Mouse (Mus musculus) urinary bladder, postnatal 36 days (tissue): ENCODE results near the gene Pign.

Experiments used
- DNase-seq, 2 experiments: peaks; one replicate each; pipeline ENCODE4 v3.0.0; 2022; ENCODE audit warnings: low spot score in 2 of 2, mixed read lengths in 1 of 2

Pign gene

DNA sequence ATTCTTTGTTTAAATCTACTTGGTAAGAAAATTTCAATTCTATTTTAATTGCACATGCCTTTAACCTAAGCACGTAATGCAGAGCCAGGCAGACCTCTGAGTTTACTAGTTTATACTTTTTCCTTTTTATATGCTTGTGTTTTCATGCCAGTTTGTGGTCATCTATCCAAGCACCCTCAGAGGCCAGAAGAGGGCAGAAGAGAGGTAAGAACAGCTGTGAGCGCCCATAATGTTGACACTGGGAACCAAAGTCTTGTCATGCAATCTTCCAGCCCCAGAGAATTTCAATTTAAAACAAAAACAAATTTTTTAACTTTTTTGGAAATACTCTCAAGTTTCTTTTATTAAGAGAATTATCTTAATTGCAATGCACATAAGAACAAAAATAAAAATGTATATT is 99.7 kb downstream of the Pign start:
- no peak for DNase-seq

DNA sequence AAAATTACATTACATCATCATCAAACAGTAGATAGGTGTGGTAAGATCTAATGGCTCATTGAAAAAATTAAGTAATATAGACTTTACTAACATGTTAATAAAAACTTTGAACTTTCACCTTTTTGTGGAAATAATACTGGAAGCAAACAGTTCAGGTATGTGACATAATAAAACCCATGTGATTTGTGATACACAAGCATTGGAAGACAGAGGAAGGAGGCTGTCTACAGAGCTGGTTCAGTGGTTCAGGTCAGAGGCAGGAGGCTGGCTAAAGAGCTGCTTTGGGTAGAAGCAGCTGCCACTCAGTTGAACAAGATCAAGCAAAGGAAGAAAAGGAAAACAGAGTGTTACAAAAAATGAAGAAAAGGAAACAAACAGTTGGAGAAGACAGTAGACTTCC is 107.4 kb downstream of the Pign start:
- no peak for DNase-seq

DNA sequence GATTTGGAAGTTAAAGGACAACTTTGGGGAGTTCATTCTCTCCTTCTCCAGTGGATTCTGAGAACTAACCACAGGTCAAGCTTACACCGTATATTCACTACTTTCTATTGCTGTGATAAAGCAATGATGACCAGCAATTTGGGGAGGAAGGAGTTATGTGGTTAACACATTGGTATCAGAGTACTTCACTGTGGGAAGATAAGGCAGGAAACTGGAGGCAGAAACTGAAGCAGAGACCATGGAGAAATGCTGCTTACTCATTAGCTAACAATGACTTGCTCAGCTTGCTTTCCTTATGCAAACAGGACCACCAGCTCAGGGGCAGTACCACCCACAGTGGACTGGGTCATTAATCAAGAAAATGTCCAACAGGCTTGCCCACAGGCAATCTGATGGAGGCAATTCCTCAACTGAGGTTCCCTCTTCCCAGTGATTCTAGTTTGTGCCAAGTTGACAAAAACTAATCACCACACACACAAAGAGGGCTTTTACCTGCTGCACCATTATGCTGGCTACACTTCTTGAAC is 108.2 kb downstream of the Pign start:
- DNase-seq = no peak

DNA sequence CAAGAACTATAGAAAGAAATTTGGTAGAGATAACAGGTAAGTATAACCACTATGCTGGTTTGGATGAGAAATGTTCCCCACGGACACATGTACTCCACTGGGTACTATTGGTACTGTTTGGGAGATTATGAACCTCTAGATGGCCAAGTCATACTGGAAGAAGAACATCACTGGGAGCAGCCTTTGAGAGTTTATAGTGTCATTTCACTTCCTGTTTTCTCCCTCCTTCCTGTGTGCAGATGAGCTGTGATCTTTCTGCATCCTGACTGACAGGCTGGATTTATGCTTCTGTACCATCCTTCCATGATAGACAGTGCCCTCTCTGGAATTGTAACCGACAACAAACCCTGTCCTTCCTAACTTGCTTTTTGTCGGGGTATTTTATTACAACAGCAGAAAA is 110.3 kb downstream of the Pign start:
- DNase-seq = no peak

DNA sequence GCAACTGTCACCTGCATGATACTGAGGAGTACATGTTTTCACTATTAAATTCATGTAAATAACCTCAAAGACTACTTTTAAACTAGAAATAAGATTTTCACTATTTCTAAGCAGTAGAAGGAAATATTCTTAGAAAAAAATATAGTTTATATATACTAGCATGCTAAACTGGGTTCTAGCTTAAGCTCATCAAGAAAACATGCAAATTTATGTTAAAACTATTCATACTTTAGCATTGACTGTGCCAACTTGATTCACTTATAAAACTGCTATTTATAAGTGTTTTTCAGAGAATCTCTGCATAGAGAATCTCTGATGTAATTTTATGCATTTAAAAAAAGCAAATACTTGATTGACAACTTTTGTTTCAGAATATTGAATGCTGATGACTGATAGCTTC is 113.3 kb downstream of the Pign start:
- DNase-seq = no peak

DNA sequence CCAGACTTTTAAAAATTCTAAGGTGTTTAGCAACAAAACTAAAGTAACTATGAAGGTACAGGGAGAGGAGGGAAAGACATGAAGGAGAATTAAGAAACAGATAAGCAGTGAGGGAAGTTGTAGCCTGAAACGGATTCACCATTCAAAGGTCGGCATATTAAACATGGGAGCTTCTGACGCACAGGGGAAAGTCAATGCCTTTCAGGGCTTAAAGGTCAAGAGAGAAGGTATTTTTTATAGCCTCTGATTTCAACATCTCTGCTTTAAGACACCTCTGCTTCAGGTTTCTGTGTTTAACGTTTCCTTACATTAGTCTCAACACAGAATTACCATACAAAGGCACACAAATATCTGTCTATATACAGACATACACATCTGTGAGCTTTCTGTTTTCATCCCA is 113.8 kb downstream of the Pign start:
- DNase-seq = no peak

DNA sequence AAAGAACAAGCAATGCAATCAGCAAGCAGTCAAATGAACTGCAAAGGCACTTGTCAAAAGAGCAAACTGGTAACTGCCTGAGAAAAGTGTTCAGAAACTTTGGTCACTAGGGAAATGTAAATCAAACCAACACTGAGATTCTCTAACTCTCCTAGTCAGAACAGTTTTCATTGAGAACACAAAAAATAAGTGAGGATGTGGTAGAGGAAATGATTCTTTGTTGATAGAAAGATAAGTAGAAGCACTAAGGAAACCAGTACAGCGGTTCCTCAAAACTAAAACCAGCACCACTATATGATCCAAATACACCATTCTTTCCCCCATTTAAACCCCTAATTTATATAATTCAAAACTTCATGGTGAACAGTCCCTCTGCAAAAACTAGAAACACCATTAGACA is 120.4 kb downstream of the Pign start:
- DNase-seq = no peak

DNA sequence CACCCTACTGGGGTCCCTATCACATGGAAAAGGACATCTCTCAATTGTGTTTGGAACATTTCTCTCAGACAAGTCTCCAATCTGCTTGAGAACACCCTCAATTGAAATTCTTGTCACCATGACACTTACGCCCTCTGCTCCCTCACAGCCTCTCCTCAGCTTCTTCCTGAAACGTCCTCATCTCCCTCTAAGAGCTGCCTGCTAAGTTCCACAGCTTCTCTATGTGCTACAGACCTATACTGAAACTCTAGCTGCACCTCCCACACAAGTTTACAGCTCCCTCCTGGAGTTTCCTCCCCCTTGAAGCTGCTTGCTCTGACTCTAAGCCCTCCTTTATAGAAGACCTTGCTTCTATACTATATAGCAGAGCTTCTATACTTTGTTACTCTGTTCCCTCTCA is 139.7 kb downstream of the Pign start:
- DNase-seq = no peak

DNA sequence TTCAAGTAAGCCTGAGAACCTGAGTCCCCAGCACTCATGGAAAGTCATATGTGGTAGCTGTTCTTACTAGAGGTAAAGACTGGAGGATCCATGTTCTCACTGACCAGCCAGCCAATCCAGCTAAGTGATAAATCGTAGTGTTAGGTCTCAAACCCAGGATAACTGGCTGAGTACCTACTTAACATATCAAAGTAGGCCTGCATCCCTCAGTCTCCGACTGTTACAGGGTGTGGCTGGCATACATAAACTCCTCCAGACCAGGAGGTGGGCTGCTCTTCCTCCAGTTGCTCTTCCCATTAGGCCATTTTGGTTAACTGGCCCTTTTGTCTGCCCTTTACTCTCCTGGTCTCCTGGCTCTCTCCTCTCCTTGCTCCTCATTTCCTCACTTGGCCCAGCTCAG is 141.2 kb downstream of the Pign start:
- no peak for DNase-seq

DNA sequence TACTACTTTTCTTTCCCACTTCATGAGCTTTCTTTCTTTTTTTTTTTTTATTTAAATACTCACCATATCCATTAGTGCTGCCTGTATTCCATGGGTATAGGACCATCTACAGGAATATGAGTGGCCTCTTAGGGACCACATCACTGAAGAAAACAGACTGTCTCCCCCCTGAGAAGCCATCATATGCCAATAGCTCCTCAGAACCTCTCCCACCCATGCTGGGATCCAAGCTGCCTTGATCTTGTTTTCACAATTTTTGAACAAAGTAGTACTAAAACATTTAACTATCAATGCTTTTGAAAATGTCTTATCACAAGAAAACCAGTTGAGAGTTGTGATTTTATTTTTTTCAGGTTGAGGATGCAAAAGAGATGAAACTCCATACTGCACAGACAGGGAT is 145.4 kb downstream of the Pign start:
- DNase-seq = no peak

DNA sequence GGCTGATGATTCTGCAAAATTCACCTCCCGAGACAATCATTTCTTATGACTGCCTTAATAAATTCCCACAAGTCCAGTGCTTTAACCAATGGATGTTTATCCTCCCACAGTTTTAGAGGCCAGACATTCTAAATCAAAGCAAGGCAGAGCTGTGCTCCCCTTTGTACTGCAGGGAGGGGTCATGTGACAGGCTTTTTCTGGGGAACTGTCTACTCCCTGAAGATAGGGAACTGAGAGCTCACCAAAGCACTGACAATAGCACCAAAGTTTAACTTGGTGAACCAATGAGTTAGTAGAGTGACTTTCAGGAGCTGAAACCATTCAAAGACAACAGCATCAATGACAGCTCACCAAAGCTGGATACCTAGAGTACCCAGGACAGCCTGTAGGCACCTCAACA is 156.4 kb downstream of the Pign start:
- DNase-seq = no peak

DNA sequence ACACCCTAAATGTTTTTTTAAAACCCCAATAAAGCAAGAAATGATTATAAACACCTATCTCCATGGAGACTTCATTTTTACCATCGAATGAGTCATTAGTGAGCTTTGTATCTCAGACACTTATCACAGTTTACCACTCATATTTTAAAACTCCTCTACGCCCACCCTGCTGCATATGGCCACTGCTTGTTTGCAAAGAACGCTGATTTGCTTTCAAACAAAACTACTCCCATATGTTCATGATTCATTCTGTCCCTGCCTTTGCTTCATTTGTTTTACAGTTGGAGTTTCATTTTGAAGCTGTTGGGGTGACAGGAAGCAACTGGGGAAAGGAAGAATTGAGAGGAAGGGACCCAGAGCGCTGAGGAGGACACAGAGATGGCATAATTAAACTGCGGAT is 170.9 kb downstream of the Pign start:
- no peak for DNase-seq

DNA sequence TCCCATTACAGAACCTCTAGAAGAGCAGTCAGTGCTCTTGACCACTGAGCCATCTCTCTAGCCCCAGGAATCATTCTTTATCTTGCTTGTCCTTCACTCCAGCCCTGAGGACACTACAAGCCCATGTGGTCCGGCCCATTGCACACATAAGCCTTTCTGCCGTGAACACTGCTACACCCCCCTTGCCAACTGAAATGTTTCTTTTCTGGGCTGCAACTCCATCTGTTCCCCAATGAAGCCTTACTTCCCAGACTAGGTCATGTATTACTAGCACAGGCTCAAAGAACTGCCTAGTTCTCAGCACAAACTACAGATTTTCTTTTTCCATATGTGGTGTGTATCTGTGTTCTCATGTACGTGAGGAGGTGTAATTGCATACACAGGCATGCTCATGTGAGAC is 174.0 kb downstream of the Pign start:
- DNase-seq = no peak

DNA sequence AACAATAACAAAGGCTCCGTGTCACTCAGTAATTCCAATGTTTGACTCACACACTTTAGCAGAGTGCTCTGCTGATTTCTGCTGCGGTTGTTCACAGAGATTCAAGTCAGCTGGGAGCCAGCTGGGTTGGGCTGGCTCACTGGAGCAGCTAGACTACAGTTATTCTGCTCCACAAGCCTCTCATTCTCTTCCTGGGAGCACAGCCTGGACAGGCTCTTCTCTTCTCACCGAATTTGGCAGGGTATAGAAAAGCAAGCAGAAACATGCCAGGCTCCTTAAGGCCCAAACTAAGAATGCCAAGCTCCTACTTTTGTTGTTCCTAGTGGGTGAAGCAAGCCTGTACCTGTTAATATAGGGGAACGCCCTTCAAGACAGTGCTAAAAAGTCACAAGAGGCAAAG is 176.4 kb downstream of the Pign start:
- DNase-seq = no peak
